Mouse (Mus musculus) stomach, postnatal 0 days (tissue): Measurements from ENCODE around the gene Arhgef39. TPM values are rescaled to one million over a fixed set of nuclear protein-coding genes. Genes with fewer than 3 reads are reported as not detected.
A peak's percentile ranks its signal among the peaks of the same experiment; 100 is the strongest.

Experiments used
- ATAC-seq: fragments of 200-750 bp; cut with Nextera tagmentation; 2 replicates; pipeline ENCODE4 v1.8.0; 2017; ENCODE audit not compliant: low FRiP score, low TSS enrichment
- DNase-seq: peaks from one replicate; pipeline ENCODE4 v3.0.0-alpha.2; 2016; ENCODE audit warnings: low spot score
- H3K27ac ChIP-seq: fragments of 300-500 bp; sonication (generic); replicated peaks from 2 replicates; pipeline ENCODE4 v1.5.1; 2014; ENCODE audit warnings: mild to moderate bottlenecking, control low read depth
- H3K27me3 ChIP-seq: fragments of 300-500 bp; sonication (generic); 2 replicates; pipeline ENCODE4 v1.6.1; 2014; ENCODE audit warnings: low read length; ENCODE audit not compliant: control insufficient read depth, insufficient read depth
- H3K36me3 ChIP-seq: fragments of 300-500 bp; sonication (generic); 2 replicates; pipeline ENCODE4 v1.6.1; 2014; ENCODE audit warnings: low read length, mixed read lengths; ENCODE audit not compliant: control insufficient read depth, insufficient read depth
- H3K4me1 ChIP-seq: fragments of 300-500 bp; sonication (generic); replicated peaks from 2 replicates; pipeline ENCODE4 v1.6.1; 2014; ENCODE audit warnings: antibody characterized with exemption; ENCODE audit not compliant: control insufficient read depth, insufficient read depth
- H3K4me2 ChIP-seq: fragments of 300-500 bp; sonication (generic); replicated peaks from 2 replicates; pipeline ENCODE4 v1.6.1; 2014; ENCODE audit warnings: low read depth, mild to moderate bottlenecking, control low read depth, moderate library complexity
- H3K4me3 ChIP-seq: fragments of 300-500 bp; sonication (generic); 2 replicates; pipeline ENCODE4 v1.5.1; 2014; ENCODE audit warnings: low read depth, low read length, control low read depth
- H3K9ac ChIP-seq: fragments of 300-500 bp; sonication (generic); 2 replicates; pipeline ENCODE4 v1.6.1; 2014; ENCODE audit warnings: mild to moderate bottlenecking, low read length, control low read depth, mixed read lengths
- H3K9me3 ChIP-seq: fragments of 300-500 bp; sonication (generic); 2 replicates; pipeline ENCODE4 v1.6.1; 2016; ENCODE audit warnings: low read length; ENCODE audit not compliant: control insufficient read depth
- CTCF ChIP-seq: IDR thresholded peaks from 2 replicates; pipeline ENCODE4 v1.5.1; 2016; ENCODE audit warnings: antibody characterized with exemption, low read depth, mild to moderate bottlenecking, moderate library complexity
- EP300 ChIP-seq: optimal IDR thresholded peaks from 2 replicates; pipeline ENCODE3; 2016; ENCODE audit warnings: antibody characterized with exemption
- WGBS: fragments of 180-500 bp; shearing (Covaris S2); extraction: QIAGEN DNeasy Blood & Tissue Kit; methylation state at CpG from one replicate; pipeline ENCODE4 v1.1.7; 2014; 5-methylcytosine and 5-hydroxymethylcytosine counted together
- polyA plus RNA-seq: library from polyadenylated mRNA; unstranded; fragments of >200 nt; fragmentation: Nextera tagmentation; extraction: Ambion mirVana; gene quantifications from 2 replicates; pipeline ENCODE4 v1.2.1, GENCODE M21; 2015

Gene Arhgef39
- polyA plus RNA-seq, 1 experiment from 2014 or later, result 11.8 TPM

DNA sequence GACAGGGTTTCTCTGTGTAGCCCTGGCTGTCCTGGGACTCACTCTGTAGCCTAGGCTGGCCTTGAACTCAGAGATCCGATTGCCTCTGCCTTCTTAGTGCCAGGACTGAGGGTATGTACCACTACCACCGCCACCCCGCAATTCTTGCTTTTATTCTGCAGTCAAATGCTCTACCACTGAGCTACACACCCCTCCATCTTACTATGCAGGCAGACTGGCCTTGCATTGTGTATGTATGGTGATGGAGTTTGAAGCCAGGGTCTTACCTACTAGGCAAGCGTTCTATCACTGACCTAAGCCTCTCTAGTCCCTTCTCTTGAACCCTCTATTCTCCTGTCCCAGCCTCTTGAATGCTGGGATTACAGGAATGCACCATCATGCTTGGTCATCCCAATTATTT lies 13.8 kb upstream of the Arhgef39 start:
- no peak overlapping the region for H3K4me2 ChIP-seq
- 84% methylated on average over 4 of the region's 4 CpGs for WGBS
- DNase-seq (no peak), ATAC-seq (no peak)
- H3K9me3 ChIP-seq, result no peaks in the 10 kb centered on the region
- no peaks in the 10 kb centered on the region for H3K27me3 ChIP-seq
- no peak overlapping the region for H3K4me3 ChIP-seq
- peaks cover 12% of the 10 kb centered on the region; the same call in 1 of the 2 replicates for H3K36me3 ChIP-seq
- peak overlapping the region; percentile 49 for H3K27ac ChIP-seq
- peaks cover 7% of the 10 kb centered on the region; the same call in 1 of the 2 replicates for H3K4me1 ChIP-seq
- no peak overlapping the region for H3K9ac ChIP-seq
- TF ChIP-seq CTCF, result no peak
- TF ChIP-seq EP300, result no peak

DNA sequence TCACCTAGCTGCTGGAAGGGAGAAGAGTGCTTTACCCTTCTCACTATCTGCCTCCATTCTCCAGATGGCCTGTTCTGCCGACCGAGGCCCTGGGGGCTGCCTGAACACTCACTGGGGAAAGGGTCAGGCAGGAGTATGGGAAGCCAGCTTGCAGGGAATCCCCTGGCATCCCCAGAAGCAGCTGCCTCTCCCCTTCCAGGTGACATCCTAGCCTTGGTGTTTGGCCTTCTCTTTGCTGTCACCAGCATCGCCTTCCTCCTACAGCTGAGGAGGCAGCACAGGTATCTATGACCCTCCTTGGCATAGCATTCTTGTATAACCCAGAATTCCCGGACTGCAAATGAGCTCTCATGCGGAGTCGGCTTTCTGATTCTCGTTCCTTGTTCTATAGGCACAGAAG lies 13.2 kb upstream of the Arhgef39 start:
- Histone ChIP-seq H3K27ac (peak overlapping the region; percentile 56), H3K27me3 (no peaks in the 10 kb centered on the region), H3K4me2 (no peak overlapping the region), H3K9ac (no peak overlapping the region), H3K36me3 (peaks cover 9% of the 10 kb centered on the region; the same call in 1 of the 2 replicates), H3K4me1 (peaks cover 7% of the 10 kb centered on the region; the same call in 1 of the 2 replicates), H3K4me3 (no peak overlapping the region), H3K9me3 (no peaks in the 10 kb centered on the region)
- 52% methylated on average over 7 of the region's 7 CpGs for WGBS
- ATAC-seq (no peak), DNase-seq (no peak)
- no peak for TF ChIP-seq CTCF
- TF ChIP-seq EP300, result no peak

DNA sequence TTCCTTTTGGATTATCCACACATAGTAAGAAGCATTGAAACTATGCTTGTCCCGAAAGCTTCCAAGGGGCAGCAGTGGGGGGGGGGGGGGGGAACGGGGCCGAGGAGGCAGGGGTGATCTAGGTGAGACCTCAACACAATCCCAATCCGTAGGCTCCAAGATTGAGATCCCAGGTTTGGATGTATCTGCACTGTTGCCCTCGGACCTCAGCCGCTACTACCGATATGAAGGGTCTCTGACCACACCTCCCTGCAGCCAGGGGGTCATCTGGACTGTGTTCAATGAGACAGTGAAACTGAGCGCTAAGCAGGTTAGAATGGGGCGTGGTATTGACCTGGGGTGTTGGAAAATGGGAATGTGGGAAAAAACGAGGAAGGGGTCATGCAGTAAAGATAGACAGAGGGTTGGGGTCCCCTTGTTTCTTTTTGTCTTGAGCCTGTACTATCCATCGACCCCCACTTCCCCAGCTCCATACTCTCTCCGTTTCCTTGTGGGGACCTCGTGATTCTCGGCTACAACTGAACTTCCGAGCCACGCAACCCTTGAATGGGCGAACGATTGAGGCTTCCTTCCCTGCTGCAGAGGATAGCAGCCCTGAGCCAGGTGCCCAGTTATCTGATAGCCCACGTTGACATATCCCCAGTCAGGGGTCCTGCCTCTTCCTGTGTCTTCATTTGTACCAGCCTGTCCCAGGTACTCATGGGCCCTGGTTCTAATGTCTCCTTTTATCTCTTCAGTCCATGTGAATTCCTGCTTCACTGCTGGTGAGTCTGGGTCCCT lies 12.4 kb upstream of the Arhgef39 start:
- H3K36me3 ChIP-seq, result peaks cover 4% of the 10 kb centered on the region; the same call in 1 of the 2 replicates
- no peak overlapping the region for H3K9ac ChIP-seq
- H3K4me3 ChIP-seq, result no peak overlapping the region
- ATAC-seq, result no peak
- no peak for DNase-seq
- TF ChIP-seq CTCF (no peak), EP300 (no peak)
- H3K4me2 ChIP-seq, result no peak overlapping the region
- no peaks in the 10 kb centered on the region for H3K9me3 ChIP-seq
- 69% methylated on average over 18 of the region's 19 CpGs for WGBS
- H3K4me1 ChIP-seq, result peaks cover 7% of the 10 kb centered on the region; the same call in 1 of the 2 replicates
- 0 out of 2 replicates have a peak overlapping the region, but pooled peaks have one; percentile 18 for H3K27ac ChIP-seq
- H3K27me3 ChIP-seq, result no peaks in the 10 kb centered on the region

DNA sequence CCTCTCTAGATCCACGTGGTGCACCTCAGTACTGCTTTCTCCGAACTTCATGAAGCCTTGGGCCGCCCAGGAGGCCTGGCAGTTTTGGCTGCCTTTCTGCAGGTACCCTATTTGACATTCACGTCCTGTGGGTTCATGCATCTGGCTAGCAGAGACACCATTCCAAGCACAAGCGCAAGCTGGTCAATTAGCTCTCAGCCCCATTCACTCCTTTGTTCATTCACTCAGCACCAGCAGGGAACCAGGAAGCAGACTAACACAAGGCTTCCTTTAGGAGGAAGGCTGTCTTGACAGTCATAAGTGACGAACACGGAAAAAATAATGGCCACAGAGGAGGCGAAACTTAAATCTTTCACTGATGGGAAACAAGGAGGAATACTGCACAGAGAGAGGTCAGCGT lies 9.6 kb upstream of the Arhgef39 start:
- H3K4me2 ChIP-seq, result peak overlapping the region; percentile 80
- 40% methylated on average over 9 of the region's 9 CpGs for WGBS
- no peak for ATAC-seq
- peaks cover 4% of the 10 kb centered on the region; the same call in 1 of the 2 replicates for H3K4me1 ChIP-seq
- DNase-seq, result no peak
- H3K9me3 ChIP-seq, result no peaks in the 10 kb centered on the region
- peak overlapping the region; percentile 51 for H3K9ac ChIP-seq
- H3K27ac ChIP-seq, result peak overlapping the region; percentile 45; the same call in 1 of the 2 replicates
- H3K27me3 ChIP-seq, result no peaks in the 10 kb centered on the region
- TF ChIP-seq CTCF (no peak), EP300 (no peak)
- peak overlapping the region; percentile 39; the same call in 1 of the 2 replicates for H3K4me3 ChIP-seq
- no peaks in the 10 kb centered on the region for H3K36me3 ChIP-seq

DNA sequence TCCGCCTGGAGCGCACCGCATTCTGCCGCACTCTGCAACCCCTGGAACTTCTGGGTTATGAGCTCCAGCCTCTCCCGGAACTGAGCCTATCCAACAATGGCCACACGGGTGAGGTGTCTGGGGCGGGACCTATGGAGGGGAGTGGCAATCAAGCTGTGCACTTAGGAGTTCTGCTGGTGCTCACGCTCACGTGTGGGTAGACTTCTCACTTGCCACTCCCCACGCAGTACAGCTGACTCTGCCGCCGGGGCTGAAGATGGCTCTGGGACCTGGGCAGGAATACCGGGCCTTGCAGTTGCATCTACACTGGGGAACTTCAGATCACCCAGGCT lies 9.1 kb upstream of the Arhgef39 start:
- peak; percentile 82 for DNase-seq
- Histone ChIP-seq H3K9ac (peak overlapping the region; percentile 51), H3K36me3 (no peaks in the 10 kb centered on the region), H3K27me3 (no peaks in the 10 kb centered on the region), H3K4me1 (peaks cover 4% of the 10 kb centered on the region; the same call in 1 of the 2 replicates), H3K4me3 (peak overlapping the region; percentile 39), H3K27ac (peak overlapping the region; percentile 45), H3K9me3 (no peaks in the 10 kb centered on the region), H3K4me2 (peak overlapping the region; percentile 80)
- ATAC-seq, result peak; percentile 87
- under 1% methylated on average over 13 of the region's 13 CpGs for WGBS
- TF ChIP-seq EP300 (no peak), CTCF (peak; percentile 17; the same call in 1 of the 2 replicates)
